Mouse (Mus musculus) left cerebral cortex, postnatal 4 days (tissue): Measurements from ENCODE around the gene Uck1. TPM values are rescaled to one million over a fixed set of nuclear protein-coding genes. Genes with fewer than 3 reads are reported as not detected.

ENCODE experiments used
- DNase-seq: peaks from one replicate; pipeline ENCODE4 v3.0.0-alpha.2; 2022
- intact Hi-C: fragments of 180-260 bp; cut with DNase I; formaldehyde crosslinking; loops from one replicate; pipeline ENCODE4 v1.15.1; 2025
- total RNA-seq, 2 experiments: library from RNA; stranded (reverse); gene quantifications; 2 replicates each; pipeline ENCODE4 v1.2.3; 2021

Uck1 gene
- total RNA-seq, 2 experiments from 2014 or later = 61.8 to 62.5 TPM

GRCm38 (mm10) chr2:32220021-32220420 is 39.9 kb downstream of the Uck1 start:
- intact Hi-C loops = loop anchor here (10.0 kb wide), 1 partner anchor 235 kb away; no protein-coding TSS in a partner anchor
- DNase-seq = no peak

GRCm38 (mm10) chr2:32219501-32219900 is 40.5 kb downstream of the Uck1 start:
- intact Hi-C loops = no loop called here

GRCm38 (mm10) chr2:32218541-32219334 is 41.2 kb downstream of the Uck1 start:
- DNase-seq = no peak
- intact Hi-C loops = no loop called here

More at GRCm38 (mm10) chr2:32219501-32219900, 40.5 kb downstream of the Uck1 start:
- DNase-seq = no peak

- intact Hi-C loops = no loop called here
- no peak for DNase-seq
Measured at GRCm38 (mm10) chr2:32218113-32218512, 41.8 kb downstream of the Uck1 start.

- DNase-seq = no peak
- intact Hi-C loops = no loop called here
Measured at GRCm38 (mm10) chr2:32217656-32218055, 42.3 kb downstream of the Uck1 start.

GRCm38 (mm10) chr2:32216506-32216905 is 43.5 kb downstream of the Uck1 start:
- no peak for DNase-seq
- intact Hi-C loops = no loop called here

- intact Hi-C loops = no loop called here
- no peak for DNase-seq
Measured at GRCm38 (mm10) chr2:32215576-32215975, 44.4 kb downstream of the Uck1 start.

- DNase-seq = peak; percentile 66
- intact Hi-C loops = no loop called here
Measured at GRCm38 (mm10) chr2:32213000-32213399, 47.0 kb downstream of the Uck1 start.

GRCm38 (mm10) chr2:32211689-32212088 is 48.3 kb downstream of the Uck1 start:
- no peak for DNase-seq

GRCm38 (mm10) chr2:32207682-32208081 is 52.3 kb downstream of the Uck1 start:
- DNase-seq = no peak
- intact Hi-C loops = loop anchor here (10.0 kb wide), 1 partner anchor 53 kb away; the partner anchor contains the start of gene Prrc2b

More at GRCm38 (mm10) chr2:32211689-32212088, 48.3 kb downstream of the Uck1 start:
- intact Hi-C loops = no loop called here

Other genes with a start within 250 kb of the Uck1 start
- gene Fam78a, start 175.3 kb downstream of the Uck1 start, total RNA-seq = under 1 TPM; 0.70 to 0.92 TPM
- gene Plpp7, start 164.6 kb downstream of the Uck1 start, total RNA-seq = 10 to 100 TPM; 18.1 to 18.3 TPM
- gene Prrc2b, start 109.1 kb downstream of the Uck1 start, total RNA-seq = 100 to 1,000 TPM; 327 to 335 TPM
- 10 to 100 TPM; 36.5 to 37.1 TPM for gene Pomt1, start 23.6 kb downstream of the Uck1 start, total RNA-seq
- gene Golga2, start 27.2 kb upstream of the Uck1 start, total RNA-seq = 10 to 100 TPM; 75.6 to 81.7 TPM
- gene Swi5, start 27.9 kb upstream of the Uck1 start, total RNA-seq = 100 to 1,000 TPM; 228 to 230 TPM
- 100 to 1,000 TPM in 1 of 2 experiments, 10 to 100 TPM in 1; 87.7 to 101 TPM for gene Ciz1, start 92.2 kb upstream of the Uck1 start, total RNA-seq
- 100 to 1,000 TPM; 241 to 308 TPM for gene Dnm1, start 93.2 kb upstream of the Uck1 start, total RNA-seq
- gene 1110008P14Rik, start 121.8 kb upstream of the Uck1 start, total RNA-seq = 100 to 1,000 TPM; 101 to 110 TPM
- 1 to 10 TPM; 1.9 TPM for gene Lcn2, start 128.1 kb upstream of the Uck1 start, total RNA-seq
- gene Ptges2, start 135.7 kb upstream of the Uck1 start, total RNA-seq = 10 to 100 TPM; 44.9 to 48.1 TPM
- gene Naif1, start 190.3 kb upstream of the Uck1 start, total RNA-seq = 1 to 10 TPM; 3.1 to 4.0 TPM
- 10 to 100 TPM; 47.9 to 50.8 TPM for gene Slc25a25, start 191.3 kb upstream of the Uck1 start, total RNA-seq